Mouse (Mus musculus) liver, postnatal 0 days (tissue): ENCODE results near the gene Col20a1.

Experiments
- CTCF ChIP-seq: sonication (generic); IDR thresholded peaks from 2 replicates; pipeline ENCODE4 v1.5.1; 2016; ENCODE audit warnings: antibody characterized with exemption, low read depth
- EP300 ChIP-seq: IDR thresholded peaks from 2 replicates; pipeline ENCODE4 v1.6.1; 2016; ENCODE audit warnings: antibody characterized with exemption, low read depth, mild to moderate bottlenecking

DNA sequence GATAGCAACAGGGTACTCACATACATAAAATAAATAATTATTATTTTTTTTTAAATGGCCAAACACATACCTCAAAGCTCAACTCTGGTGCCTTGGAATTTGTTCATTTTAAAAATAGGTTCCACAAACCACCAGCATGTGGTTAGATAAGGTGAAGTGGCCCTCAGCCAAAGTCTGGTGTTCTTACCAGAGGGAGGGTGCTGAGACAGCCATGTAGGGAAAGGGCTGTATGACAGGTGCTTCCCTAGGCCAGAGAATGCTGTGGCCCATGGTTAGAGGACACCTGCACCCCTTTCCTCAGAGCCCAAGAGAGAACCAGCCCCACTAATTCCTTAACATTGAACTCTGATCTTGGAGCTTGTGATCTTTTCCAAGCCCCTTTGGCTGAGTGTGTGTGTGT is 46.1 kb upstream of the Col20a1 start:
- no peak for TF ChIP-seq CTCF
- no peak for TF ChIP-seq EP300
